Mouse (Mus musculus): ENCODE data around the gene Nop2. TPM values are rescaled to one million over a fixed set of nuclear protein-coding genes. Genes with fewer than 3 reads are reported as not detected.

Nop2 gene
- 10 to 100 TPM; 40.6 to 50.3 TPM for polyA plus RNA-seq (2017; shearing (Covaris generic))

DNA sequence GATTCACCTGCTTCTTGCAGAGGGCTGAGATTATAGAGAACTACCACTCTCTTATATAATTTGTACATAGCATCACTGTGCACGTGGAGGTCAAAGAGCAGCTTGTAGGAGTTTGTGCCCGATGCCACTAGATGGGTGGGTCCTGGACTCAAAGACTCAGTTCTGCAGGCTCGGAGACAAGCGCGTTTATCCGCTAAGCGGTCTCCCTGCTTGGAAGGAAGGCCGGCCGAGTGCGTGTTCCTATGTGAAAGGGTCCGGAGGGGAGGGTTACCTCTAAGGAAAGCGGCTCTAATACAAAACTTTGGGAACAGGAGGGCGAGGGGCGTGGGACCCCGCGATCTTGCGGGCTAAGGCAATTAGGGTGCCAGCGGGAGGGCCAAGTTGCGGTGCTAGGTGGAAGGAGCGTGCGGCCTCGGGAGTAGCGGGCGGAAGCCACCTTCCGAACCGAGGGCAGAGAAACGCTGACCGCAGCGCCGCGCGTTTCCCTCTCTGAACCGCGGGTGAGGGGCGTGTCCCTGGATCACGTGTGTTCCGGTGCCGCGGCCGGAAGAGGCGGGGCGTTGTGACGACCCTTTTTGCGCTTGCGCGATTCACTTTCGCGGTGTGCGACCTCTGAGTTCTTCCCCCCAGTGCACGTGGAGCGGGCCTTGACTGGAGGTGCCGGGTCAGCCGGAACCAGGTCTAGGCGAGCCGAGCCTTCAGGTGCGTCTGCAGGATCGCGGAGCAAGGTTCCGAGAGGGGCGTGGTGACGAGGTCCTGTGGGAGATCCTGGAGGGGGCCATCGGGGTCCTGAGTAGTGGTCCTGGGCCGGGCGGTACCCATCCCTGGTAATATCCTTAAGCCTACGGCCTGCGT is at the start of gene Nop2:
Gene Nop2, plus strand, starts transcription at position 608 of the 855 bp plus-strand sequence.
- ATAC-seq: peak; percentile 91

DNA sequence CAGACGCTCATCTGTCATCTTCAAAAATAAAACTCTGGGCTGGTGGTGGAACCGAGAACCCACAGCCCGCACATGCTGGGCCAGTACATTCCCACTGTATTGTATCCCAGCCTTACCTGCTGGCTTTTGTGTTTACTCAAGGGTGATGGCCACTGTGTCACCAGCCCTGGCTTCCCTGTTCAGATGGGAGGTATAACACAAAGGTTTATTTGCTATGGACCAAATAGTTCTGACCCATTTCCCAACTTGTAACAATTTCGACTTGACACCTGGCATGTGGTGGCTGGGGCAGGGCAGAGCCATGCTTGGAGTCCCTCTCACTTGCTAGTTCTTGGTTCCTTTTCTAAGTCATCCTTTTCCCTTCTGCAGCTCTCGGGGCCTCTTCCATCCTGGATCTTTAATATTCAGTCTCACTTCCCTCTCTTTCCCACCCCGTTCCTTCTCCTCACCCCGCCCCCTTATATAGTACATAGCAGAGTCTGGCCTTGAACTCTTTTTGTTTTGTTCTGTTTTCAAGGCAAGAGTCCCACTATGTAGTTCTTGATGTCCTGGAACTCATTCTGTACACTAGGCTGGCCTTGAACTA is 48.8 kb upstream of the Nop2 start:
- no peak for ATAC-seq

DNA sequence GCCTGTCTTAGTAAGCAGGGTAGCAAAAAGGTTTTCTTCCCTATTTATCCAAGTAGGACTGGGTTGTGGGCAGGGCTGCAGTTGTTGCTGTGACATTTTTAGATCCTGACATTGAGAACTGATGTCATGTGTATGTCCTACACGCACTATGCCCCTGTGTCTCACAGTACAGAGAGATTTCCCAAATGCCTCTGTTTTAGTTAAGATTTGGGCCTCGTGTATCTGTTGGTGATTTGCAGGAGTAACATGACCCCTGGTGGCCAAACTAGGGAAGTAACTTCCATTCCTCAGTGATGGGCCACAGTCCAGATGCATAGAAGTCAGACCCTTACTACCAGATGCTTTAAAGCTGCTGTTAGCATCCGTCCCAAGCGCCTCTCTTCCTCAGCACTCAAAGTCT is 47.3 kb upstream of the Nop2 start:
- ATAC-seq: peak; percentile 80

DNA sequence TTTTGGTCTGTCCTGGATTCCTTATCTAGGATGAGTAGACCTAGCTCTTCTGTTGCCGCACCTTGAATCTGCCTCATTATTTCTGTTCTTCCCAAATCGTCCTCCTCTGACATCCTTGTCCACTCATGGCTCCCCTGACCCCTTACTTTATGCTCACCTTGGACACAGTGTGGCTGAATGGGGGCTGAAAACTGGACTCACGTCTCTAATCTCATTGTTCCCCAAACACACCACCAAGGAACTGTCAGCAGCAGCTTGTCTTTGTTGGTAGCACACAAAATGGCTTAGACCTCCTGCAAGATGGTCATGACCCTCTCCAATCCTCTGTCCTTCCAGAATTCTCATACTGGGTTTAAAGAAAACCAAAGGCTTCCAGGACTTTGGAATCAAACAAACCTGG is 43.8 kb upstream of the Nop2 start:
- ATAC-seq: no peak

DNA sequence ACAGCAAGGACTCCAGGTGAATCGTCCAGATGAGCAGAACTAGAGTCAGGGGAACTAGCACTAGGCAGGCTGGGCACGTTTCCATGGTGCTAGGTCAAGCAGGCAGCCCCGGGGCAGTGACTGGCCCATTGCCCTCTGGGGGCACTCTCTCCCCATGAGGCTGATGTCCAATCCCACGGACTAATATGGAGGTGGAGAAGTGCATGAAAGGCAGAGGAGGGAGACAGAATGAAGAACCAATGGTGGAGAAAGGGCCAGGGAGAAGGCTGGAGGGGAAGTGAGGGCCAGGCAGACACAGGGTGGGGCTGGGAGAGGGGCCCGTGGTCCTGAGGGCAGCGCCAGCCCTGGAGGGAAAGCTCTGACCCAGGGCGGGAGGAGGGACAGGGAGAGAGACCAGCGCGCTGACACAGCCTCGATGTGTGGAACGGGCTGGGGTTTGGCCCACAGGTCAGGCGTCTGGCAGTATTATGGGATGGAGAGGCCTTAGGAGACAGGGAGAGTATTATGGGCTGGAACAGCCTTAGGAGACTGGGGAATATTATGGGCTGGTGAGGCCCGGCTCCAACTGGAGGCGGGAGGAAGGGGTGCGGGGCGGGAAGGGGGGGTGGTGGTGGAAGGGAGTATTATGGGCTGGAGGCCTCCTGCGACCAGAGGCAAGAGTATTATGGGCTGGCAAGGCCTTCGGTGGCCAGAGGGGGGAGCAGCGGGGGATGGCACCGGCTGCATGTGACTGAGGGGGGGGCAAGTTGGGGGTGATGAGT is 43.0 kb upstream of the Nop2 start:
- no peak for ATAC-seq

DNA sequence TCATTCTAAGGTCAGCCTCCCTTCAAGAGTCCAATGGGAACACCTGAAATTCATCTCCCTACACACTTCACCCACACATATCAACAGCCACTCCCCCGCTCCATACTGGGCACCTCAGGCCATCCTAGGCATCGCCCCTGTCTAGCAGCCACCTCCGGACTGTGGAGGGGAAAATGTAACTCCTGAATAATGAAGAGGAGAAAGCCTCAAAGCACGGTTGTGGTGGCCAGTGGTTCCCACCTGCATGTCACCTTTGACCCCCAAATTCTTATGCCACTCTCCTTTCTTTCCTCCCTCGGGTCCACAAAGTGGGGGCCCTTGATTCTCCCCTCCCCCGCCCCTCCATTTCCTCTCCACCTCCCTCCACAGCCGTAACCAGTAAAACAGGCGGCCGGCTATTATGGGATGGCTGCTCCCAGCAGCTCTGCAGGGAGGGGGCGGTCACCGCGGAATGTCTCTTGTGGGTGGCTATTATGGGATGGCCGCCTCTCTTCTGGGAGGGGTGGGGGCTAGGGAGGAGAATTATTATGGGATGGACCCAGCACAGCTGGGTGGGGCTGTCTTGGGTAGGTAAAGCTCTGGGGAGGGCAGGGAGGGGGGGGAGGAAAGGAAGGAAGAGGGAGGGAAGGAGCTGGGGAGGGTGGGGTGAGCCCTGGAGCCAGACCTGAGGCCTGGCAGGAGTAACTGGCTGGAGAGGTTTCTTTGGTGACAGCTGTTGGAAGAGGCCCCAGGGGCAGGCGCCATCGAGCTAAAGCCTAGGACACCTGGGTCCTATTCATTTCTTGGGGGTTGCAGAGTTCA is 42.0 kb upstream of the Nop2 start:
- peak; percentile 12 for ATAC-seq

DNA sequence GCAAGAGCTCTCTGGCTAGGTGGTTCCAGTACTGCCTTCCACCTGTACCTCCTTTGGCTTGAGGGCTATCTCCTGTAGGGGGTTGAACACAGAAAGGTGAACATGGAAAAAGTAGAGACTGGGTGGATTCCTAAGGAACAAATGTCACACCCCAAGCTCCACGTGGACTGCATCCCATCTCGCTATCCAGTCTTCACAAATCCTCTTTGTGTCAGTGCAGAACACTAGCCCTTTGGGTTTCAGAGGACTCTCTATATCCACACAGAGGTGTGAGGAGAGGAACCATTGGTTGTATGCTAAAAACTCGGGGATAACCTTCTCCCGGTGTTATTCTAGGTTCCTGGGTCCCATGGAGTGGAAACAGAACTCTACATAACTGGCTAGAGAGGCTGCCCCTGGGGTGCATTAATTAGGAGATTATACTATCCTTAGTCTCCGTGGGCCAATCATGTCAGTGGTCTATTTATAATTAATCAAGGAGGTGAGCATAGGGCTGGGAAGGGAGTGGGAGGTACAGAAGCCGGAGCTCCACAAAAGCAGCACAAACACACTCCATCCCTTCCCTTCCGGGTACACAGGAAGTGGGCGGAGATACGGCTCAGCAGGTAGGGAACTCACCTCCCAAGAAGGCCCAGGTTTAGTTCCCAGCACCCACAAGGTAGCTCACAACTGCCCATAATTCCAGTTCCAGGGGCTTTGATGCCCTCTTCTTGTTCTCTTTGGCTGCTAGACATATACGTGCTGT is 41.2 kb upstream of the Nop2 start:
- no peak for ATAC-seq

DNA sequence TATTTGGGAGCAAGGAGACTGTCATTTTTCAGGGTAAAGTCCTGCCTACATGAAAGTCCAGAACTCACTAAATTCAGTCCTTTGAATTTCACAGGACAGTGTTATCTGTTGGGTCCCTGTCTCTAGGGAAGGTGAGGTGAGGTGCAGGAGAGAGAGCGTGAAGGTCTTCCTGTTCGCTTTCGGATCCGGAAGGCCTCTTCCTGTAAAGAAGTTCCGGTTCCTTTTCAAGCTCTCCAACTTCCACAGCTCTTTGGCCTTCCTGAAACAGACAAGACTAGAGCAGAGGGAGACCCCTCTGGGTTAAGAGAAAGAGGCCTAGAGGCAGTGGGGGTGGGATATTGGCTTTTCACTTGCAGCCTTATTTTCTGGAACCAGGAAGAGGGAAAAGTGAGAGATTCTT is 39.3 kb upstream of the Nop2 start:
- no peak for ATAC-seq

DNA sequence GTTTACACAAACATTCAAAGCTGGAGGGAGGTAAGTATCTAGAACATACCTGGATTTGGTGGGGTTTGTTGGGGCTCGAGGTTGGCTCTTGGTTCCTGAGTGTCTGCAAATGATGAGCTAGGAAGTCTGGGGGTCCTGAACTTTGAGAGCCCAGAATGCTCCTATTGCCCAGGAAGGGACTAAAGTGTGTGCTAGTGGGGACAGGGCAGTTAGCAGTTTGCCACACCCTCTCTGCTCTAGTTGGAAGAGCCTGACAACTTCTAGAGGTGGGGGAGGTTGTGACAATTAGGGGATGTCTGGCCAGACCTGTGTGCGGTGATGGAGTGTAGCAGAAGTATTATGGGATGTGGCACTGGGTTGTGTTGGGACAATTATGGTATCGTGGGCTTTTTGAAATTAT is 36.9 kb upstream of the Nop2 start:
- ATAC-seq: no peak

DNA sequence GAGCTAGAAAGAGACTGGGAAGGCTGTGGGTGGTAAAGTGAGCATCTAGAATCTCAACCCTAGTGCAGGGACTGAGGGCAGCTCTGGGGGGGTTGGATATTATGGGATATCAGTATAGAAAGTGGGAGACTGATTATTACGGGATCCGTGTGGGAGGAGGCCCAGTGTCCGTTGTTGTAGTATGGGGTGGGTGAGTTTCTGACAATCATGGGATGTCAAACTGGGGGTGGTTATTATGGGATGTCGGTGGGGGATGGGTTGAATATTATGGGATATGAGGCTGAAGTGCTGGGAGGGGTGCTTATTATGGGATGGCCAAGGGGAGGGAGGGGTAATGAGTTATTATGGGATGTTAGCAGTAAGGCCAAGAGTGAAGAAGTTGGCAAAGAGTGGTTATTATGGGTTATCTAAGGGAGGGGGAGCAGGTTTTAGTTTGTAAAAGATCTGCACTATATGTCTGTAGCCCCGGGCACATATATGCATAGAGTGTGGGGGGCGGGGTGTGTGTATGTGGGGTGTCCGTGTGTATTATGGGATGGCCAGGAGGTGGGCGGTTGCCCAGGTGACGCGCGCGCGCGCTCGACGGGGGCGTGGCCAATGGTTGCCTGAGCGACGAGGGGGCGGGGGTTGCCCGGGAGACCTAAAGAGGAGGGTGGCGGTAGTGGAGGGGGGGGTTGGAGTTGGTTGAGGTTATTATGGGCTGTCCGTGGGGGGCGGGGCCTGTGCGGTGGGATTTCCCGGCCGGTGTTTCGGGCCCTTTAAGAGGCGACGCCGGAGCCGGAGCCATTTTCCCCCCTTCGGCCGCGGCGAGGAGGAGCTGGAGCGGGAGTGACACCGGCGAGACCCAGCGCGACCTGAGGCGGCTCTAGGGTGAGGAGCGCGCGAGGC is 36.1 kb upstream of the Nop2 start, which contains the start of gene Chd4:
Gene Chd4, plus strand, starts transcription at position 591 of the 888 bp plus-strand sequence.
- peak; percentile 50 for ATAC-seq

DNA sequence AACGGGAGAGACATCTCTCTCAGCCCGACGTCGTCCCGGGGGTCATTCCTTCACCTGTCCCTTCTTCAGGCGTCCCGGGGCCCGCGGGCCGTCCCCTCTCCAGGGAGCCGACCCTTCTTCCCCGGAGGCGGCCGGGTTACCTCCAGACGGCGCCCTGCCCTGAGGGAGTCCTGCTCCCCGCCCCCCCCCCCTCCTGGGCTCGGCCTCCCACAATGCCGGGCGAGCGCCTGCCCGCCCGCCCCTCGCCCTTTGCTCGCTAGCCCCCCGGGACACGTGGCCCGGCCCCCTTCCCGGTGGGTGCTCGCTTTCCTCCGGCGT is 35.5 kb upstream of the Nop2 start:
- no peak for ATAC-seq

DNA sequence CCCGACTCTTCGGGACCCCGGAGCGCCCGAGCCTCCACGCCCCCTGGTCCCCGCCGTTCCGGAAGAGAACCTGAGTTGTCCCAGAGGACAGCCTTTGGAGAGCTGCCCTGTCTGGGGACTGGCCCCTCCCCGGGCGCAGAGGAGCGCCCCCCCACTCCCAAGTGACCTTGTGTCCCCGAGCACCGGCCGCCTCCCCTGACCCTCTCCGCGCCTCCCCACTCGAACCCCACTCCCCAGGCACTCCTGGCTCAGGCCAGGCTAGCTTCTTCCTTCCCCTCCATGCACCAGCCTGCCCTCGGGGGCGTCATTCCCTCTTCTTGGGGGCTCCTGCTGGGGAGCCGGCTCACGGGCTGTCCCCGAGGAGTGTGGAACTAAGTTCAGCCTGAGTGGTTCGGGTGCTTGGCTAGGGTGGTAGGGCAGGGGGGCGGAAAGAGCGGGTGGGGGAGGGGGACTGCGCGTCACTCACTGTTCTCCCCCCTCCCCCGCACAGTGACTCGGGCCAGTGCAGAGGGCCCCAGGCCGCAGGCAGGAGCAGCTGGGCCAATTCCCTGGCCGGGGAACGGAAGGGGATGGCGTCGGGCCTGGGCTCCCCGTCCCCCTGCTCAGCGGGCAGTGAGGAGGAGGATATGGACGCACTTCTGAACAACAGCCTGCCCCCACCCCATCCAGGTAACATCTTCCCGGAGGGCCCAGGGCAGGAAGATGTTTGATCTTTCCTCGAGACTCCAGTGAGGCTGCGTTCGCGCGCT is 34.9 kb upstream of the Nop2 start:
- peak; percentile 26 for ATAC-seq

DNA sequence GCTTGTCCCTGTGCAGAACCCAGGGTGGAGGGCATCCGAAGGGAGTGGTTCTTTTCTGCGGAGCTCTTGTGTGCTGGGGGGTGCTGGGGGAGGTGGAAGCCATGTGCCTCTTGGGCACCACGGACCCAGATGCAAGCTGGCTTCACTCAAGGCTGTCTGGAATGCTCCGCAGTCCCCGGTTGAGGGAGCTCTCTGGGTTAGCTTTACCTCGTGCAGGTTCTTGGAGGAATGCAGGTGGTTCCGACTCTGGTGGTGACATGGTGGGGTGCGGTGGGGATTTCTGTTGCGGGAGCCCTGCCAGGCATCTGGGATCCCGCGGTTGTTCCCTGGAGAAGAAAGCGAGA is 34.4 kb upstream of the Nop2 start:
- no peak for ATAC-seq

DNA sequence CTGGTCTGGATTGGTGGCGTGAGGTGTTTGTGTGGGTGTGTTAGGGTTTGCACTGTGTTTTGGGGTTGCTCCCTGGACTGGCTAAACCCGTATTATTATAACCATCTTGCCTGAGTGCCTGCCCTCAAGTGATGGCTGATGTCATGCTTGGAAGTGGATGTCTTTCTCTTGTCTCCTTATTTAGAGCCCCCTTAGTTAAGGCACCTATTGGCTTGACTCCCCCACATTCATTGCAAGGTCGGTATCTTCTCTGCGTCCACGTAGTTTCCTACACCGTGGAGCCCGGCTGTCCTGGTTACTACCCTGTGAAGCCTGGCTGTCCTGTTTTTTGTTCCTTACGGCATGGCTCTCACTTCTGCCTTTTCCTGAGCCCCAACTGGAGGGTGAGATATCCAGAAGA is 33.8 kb upstream of the Nop2 start:
- ATAC-seq: no peak

DNA sequence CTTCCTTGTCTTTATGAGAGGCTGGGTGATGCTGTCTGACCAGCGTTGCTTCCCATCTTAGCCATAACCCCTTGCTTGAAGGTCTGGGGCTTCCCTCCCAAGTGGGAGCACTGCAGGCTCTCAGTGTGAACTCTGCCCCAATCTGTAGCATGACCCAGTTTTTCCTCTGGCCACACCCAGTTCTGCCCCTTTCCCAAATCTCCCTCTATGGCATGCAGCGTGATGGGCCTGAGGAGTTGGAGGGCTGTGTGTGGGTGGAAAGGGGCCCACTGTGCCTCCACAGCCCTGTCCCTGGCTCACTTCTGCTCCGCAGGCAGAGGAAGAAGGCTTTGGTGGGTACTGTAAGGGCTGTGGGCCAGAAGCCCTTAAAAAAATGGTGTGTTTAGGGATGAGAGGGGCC is 33.2 kb upstream of the Nop2 start:
- ATAC-seq: no peak

DNA sequence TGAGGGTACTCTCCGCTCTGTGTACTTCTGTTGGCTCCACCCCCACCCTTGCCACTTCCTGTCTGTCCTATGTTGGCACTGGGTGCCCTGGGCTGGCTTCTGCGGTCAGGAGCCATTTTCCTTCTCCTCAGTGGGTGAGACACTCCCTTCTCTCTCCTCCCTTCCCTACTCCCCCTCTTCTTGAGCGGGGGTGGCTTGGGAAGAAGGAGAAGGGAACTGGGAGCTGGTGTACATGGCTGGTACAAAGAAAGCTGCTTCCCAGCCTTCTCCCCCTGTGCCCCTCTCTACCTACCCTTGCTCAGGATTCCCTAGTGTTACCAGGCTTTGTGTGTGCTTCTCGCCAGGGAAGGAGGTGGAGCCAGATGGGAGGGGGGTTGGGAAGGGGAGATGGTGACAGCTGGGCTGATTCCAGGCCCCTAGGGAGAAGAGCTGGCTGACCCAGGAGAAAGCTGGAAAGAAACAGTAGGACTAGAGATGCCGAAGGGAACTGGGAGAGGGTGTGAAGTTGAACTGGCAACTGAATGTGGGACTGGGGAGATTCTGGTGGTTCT is 32.2 kb upstream of the Nop2 start:
- ATAC-seq: peak; percentile 53

DNA sequence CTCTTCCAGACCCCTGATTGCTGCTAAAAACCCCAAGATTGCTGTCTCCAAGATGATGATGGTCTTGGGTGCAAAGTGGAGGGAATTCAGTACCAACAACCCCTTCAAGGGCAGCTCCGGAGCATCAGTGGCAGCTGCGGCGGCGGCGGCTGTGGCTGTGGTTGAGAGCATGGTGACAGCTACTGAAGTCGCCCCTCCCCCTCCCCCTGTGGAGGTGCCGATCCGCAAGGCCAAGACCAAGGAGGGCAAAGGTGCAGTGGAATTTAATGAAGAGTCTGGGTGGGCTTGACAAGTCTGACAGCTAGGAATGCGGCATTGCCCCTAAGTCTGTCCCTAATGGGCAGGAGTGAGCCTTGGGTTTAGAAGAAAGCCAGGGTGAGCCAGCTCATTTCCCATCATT is 30.3 kb upstream of the Nop2 start:
- no peak for ATAC-seq

DNA sequence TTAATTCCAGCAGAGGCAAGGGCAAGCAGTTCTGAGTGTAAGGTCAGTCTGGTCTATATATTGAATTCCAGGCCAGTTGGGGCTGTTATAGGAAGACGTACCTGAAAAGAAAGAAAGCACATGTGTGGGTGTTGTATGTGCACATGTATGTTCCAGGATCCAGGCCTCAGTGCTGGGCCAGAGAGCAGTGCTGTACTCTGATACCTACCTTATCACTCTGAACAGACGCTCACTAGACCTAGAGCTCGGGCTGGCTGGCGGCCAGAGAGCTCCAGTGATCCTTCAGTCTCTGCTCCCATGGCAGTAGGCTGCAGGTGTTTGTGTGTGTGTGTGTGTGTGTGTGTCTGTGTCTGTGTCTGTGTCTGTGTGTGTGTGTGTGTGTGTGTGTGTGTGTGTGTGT is 27.5 kb upstream of the Nop2 start:
- no peak for ATAC-seq

DNA sequence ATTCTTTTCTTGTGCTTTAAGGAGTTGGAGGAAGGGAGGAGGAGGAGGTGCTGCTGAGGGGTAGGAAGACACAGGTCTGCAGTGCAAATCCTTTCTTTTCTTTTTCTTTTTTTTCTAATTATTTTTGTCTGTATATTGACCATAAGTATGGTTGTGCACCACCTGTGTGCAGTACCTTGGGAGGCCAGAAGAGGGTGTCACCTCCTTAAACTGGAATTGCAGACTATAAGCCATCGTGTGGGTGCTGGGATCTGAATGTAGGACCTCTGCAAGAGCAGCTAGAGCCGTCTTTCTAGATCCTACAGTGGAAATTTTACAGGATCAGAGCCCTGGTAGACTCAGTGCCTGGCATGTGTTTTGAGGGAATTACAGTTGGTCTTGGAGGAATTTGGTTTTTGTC is 24.0 kb upstream of the Nop2 start:
- ATAC-seq: no peak

DNA sequence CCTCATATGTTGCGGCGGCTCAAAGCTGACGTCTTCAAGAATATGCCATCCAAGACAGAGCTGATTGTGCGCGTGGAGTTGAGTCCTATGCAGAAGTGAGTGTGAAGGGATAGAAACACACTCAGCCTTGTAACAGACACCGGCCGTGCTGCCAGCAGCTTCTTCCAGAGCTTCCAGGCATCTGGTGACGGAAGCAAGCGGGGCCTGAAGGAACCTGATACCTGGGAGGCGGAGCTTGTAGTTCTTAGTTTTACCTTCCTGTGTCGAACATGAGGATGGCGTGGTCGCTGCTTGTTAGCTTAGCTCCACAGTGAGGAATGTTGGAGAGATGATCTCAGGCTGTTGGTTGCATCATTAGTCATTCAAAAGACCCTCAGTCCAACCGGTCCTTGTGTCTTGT is 22.3 kb upstream of the Nop2 start:
- no peak for ATAC-seq
